Mouse (Mus musculus) layer of hippocampus, postnatal 14 days (tissue): ENCODE results near the gene Kcnip3. TPM values are rescaled to one million over a fixed set of nuclear protein-coding genes. Genes with fewer than 3 reads are reported as not detected.

Source experiments
- DNase-seq, 2 experiments: peaks; one replicate each; pipeline ENCODE4 v3.0.0; 2021 to 2022; ENCODE audit warnings: low spot score in 2 of 2, mixed read lengths in 1 of 2
- total RNA-seq, 2 experiments: library from RNA; stranded (reverse); gene quantifications; 2 replicates each; pipeline ENCODE4 v1.2.3; 2021

Kcnip3 gene
- total RNA-seq, 2 experiments from 2014 or later = 56.0 to 57.3 TPM

DNA sequence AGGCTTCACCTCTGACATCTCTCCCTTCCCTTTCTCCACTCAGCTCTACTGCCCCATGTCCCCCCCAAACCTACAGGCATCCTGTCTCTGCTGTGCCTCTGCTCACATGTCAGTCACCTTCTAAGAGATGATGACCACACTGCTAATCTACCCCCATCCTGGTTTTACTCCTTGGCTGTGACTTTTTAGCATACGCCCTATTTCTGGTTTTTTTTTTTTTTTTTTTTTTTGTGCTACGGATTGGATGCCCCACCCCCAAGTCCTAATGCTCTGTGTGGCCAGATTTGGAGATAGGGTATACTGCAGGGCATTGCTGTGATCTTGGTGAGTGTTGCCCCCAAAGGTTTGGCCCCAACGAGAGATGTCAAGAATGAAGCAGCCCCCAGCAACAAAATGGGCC lies 49.6 kb downstream of the Kcnip3 start:
- DNase-seq = no peak

DNA sequence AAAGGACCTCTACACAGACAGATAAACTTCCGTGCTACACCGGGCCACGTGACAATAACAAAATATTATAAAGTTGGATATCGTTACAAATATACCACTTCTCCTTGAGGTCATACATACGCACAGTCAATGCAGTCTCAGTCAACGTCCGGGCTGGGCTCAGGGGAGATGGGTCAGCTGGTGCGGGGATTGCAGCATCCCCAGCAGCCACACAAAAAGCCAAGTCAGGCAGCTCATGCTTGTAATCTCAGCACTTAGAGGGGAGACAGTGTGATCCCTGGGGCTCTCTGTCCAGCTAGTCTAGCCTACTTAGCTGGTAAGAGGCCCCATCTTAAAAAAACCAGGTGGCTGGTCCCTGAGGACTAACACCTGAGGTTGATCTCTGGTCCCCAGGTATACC lies 50.6 kb downstream of the Kcnip3 start:
- DNase-seq = no peak

DNA sequence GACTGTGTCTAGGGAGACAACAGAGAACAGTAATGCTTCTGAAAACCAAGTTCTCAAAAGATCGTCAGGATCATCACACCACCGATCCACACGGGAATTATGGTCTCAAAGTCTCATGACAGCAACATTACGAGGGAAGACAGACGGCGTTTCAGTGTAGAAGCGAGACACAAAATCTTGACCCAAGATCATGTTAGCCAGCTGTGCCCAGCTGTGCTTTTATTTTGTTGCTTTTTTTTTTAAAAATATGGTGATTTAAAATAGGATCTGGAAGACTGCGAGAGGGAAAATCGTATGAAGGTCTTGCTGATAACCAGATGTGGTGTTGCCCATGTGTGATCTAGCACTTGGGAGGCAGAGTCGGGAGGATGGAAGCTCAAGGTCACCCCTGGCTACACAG lies 51.2 kb downstream of the Kcnip3 start:
- no peak for DNase-seq

DNA sequence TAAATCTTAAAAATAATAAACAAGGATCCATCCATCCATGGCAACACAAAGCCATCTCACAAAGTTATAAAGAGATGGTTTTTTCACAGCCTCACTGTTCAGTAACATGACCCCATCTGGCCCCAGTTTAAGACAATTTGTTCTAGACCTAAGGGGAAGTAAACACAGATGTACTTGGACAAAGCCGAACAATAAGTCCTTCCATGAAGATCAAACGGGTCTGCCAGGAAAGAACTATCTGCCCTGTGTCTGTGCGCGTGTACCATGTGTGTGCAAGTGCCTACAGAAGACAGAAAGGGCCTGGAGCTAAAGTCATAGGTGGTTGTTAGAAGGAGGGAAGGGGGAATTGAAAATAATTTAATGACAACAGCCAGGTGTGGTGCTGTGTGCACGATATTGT lies 51.7 kb downstream of the Kcnip3 start:
- DNase-seq = no peak

DNA sequence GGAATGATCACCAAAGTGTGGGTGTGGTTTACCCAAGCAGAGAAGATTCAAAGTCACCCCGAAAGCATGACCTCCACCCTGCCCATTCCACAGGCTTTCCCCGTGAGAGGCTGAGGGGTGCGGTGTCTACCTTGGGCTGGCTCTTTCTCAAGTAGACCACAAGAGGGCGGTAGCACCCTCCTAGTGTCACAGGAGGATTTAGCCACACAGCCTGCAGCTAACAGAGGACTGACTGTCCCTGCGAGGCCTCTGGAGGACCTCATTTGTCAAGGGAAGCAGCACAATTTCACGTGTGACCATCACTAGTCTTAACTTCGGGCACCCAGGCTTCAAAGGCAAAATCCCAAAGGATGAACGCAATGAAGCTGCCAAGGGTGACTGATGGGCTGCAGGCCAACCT lies 59.6 kb downstream of the Kcnip3 start:
- DNase-seq = peak; percentile 61 to 80

DNA sequence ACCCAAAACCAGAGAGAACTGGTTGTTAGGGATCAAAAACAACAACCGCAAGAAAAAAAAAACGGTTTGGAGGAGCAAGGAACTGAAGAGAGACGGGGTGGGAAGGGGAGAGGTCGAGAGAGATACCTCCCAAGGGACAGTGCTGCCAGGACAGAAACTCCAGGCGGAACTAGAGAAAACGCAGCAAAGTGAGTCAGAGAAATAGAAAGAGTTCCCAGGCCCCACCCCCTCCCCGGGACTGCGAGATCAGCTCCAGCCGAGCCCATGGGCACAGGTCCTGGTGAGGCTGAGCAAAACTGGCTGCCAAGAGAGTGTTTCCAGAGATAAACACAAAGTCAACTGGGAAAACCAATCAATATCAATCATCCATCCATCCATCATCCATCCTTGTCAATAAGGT lies 60.5 kb downstream of the Kcnip3 start:
- DNase-seq = no peak

DNA sequence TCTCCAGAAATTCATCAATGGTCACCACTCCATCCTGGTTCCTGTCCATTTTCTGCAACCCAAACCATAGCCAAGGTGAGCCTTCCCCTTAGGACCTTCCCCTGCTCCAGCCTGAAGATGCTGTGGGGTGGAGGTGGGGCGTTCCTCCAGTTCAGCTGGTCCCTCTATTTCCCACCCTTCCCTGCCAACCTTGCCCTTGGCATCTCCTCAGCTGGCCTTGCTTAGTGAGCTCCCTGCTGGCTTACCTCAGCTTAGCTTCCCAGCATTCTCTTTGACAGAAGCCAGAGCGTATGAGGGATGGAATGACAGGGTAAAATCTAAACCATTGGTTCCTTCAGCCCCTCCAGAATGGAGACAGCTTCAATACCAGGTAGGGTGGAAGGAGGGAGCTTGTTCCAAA lies 62.6 kb downstream of the Kcnip3 start:
- no peak for DNase-seq

DNA sequence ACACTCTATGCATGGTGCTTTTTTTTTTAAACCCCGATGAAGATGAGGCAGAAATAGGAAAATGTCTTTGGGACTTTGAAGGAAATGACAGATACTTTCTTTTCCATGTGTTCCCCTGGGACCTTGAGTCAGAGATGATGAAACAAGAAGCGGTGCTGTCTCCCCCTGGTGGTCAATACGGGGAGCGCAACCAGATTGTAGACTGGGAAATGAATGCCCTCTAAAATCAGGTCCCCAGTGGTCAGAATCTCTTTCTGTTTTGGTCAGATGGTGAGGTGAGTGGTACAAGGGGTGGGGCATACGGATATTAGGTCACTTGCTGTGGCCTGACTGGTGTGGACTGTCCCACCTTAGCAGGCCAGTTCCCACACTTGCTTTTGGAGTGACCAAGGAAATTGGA lies 68.1 kb downstream of the Kcnip3 start:
- peak; percentile 65 to 79 for DNase-seq

DNA sequence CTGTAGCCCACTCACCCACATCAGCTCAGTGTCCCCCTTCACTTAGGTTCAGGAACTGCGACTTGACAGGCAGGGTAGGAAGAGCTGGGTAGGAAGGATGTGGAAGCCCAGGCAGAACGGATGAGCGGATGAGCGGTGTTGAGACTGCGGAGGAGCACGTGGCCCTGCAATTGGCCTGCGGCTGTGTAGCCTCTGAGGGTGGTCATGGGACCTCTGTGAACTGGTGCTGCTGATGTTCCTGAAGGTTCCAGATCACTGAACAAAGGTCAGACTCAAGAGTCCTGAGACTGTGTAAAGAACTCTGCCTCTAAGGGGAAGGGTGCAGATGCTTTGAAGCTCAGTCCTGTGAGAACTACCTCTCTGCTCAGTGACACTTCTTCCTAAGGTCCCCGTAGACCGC lies 68.8 kb downstream of the Kcnip3 start:
- DNase-seq = no peak

DNA sequence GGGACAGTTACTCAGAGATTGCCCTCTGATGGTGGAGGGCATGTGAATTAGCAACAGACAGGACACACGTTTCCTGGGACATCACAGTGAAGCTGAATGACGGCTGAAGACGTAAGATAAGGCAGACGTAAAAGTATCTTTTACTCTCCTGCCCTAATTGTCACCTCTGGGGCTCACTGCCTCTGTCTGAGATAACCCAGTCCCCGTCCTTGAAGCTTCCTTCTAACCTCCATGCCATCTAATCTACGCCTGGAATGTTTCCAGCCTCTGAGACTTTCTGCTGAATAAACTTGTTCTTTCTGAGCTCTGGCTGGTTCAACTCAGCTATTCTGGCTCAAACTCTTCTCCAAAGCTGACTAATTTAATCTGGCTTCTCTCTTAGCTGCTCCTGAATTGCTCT lies 70.1 kb downstream of the Kcnip3 start:
- DNase-seq = no peak

DNA sequence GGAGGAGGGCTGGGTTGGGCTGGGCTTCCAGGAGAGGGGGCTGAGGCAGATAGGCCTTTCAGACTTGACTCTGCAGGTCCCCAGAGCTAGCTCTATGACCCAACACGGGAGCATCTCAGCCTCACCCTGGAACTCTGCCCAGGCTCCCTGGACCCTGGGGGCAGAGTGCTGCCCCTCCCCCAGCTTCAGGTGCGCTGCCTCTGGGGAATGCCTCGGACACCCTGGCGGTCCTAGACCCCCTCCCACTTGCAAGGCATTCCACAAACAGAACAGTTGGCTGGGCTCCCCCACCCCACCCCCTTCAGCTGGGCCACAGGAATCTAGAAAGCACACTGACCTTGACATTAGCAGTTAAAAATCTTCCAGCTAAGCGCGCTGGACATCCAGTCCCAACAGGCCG lies 72.2 kb downstream of the Kcnip3 start:
- DNase-seq = no peak

DNA sequence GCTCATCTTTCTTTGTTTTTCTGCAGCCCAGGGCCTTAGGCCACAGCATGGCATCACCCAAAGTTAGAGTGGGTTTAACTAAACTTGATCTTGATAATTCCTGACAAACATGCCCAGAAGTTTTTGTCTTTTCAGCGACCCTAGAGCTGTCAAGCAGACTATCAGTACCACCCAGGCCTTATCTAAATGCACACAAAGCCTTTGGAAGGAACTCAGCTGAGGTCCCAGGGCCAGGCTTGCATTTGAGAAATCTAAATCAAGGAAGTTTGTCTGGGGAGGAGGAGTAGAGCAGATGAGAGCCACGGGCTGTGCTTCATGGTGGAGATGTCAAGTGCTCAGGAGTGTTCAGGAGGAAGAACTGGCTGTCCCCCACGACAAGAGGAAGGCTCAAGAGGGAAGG lies 75.0 kb downstream of the Kcnip3 start:
- no peak for DNase-seq

DNA sequence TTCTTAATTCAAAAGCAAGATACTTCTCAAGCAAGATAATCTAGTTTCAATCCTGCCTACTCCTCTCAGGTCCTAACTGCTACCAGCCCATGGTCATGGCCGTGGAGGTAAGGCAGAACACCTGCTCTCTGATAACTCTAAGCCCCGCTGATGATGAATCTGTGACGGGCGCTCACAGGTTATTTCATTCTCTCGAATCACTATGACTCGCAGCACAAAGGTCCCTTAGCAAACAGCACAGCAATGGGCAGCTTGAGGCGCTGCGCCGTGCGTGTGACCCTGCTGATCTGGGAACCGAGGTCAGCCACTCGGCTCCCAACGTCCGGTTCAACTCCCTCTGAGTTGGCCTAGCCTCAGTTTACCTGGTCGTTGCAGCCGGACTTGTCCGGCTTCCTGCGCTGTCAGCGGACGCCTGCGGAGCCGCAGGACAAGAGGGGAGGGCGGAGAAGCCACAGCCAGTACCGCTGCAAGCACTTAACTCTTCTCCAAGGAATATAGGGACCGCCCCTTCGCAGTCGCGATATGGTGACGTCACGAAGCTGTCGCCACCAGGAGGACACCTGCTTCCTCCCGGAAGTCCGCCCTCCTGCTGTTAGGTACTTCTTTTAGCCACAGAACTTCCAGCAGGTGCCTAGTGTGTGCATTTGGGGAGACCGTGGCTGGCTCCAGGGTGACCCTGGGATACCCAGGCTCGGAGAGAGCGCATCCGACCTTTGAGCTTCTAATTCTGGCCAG lies 77.7 kb downstream of the Kcnip3 start, which contains the start of gene Fahd2a:
Gene Fahd2a, minus strand, starts transcription at position 511 of the 735 bp plus-strand sequence.
- DNase-seq = peak; percentile 85 to 91

DNA sequence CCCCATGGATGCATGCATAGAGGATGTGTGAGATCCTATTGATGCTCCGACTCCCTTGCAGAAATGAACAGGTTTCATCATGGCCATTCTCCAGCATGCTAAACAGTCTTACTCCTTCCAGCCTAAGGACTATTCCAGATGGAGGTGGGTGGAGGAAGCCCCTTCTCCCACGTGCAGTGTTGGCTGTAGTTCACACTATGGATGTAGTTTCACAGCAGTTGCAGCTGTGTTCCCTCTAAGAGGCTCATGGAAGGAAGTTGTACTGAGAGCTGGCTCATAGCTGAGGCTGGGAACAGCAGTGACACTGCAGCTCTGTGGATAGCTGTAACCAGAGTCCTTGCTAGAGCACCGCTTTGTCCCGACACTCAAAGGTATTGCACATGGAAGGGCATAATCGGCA lies 84.2 kb downstream of the Kcnip3 start:
- no peak for DNase-seq

DNA sequence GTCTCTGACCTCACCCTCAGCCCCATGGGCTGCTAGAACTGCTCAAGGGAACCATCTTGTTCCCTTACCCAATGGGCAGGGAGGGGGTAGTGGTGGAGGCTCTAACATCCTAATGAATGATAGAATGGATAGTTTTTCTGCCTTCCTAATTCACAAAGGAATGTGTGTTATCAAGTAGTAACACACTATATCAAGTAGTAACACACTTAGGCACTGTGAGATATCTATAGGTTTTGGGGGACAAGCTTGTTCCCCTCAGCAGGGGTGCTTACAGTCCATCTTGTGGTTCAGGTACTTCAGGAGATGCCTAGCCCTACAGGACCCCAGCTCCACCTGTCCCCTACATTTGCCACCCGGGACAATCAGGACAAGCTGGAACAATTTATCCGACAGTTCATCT lies 86.3 kb downstream of the Kcnip3 start:
- DNase-seq = no peak

DNA sequence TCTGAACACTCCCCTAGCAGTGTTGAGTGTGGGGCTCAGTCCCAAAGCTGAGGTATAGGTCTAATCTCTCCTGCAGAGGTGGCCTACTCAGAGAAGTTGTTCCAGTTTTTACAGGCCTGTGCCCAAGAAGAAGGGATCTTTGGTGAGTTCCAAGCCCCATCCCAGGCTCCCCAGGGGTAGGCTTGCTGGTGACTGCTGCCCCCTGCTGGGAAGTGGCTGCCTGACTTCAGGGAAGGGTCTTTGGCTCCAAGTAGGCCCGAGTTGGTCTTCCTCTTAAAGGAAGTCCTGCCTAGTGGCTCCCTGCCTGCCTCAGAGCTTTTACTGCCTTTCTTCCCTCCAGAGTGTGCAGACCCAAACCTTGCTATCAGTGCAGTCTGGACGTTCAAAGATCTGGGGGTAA lies 86.8 kb downstream of the Kcnip3 start:
- DNase-seq = no peak

DNA sequence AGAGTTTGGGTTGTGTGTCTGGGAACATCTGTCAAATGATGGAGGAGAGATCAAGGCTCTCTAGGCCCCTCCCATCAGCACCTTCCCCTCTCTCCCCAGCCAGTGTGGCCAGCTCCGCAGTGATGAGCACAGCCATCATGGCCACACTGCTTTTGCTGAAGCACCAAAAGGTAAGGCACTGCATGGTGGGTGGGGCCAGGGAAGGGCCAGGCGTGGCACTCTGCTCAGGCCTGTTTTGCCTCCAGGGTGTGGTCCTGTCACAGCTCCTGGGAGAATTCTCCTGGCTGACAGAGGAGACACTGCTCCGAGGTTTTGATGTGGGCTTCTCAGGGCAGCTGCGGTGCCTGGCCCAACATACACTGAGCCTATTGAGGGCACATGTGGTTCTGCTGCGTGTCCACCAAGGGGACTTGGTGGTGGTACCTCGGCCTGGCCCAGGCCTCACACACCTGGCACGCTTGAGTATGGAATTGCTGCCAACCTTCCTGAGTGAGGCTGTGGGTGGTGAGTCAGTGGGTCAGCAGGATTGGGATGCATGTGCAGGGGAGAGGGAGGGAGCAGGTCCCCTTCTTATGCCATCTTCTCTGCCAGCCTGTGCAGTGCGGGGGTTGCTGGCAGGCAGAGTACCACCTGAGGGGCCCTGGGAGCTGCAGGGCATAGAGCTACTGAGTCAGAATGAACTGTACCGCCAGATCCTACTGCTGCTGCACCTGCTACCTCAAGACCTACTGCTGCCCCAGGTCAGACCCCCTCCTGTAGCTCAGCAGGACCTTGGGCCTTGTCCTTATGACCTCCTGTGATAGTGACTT lies 88.2 kb downstream of the Kcnip3 start:
- DNase-seq = no peak

DNA sequence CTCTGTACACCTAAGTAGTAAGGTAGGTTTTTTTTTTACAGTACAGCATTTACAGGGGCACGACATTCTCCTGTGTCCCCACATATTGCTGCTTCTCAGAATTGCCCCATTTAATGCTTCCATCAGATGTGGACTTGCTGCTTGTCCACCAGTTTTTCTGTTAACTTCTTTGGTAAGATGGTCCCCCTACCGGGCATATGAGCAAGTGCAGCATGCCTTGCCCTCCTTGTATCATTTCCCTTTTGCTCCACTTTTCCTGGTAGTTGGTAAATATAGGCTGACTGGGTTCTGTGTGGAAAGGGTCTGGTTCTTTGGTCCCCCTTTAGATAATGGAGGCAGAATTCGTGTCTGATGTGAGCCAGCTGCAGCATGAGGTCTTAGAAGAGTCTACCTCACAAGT lies 91.7 kb downstream of the Kcnip3 start:
- DNase-seq = peak; percentile 50 to 56

DNA sequence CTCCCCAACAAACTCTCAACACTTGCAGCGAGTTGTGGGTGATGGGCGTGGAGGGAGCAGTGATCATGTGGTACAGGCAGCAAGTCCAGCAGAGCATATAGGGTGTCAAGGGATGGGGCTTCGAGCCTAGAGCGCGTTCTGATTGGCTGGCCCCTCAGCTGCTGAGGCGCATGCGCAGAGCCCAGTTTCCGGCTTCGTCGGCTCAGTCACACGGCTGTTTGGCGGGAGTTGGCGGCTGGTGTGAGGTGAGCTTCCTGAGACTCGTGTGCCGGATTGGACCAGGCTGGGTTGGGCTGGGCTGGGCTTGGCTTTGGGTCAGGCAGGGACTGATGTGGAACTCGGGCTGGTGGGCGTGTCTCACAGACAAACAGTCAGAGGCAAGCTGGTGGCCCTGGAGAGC lies 96.9 kb downstream of the Kcnip3 start, which contains the start of gene Gpat2:
Gene Gpat2, plus strand, starts transcription at position 223 of the 400 bp plus-strand sequence.
- no peak for DNase-seq

DNA sequence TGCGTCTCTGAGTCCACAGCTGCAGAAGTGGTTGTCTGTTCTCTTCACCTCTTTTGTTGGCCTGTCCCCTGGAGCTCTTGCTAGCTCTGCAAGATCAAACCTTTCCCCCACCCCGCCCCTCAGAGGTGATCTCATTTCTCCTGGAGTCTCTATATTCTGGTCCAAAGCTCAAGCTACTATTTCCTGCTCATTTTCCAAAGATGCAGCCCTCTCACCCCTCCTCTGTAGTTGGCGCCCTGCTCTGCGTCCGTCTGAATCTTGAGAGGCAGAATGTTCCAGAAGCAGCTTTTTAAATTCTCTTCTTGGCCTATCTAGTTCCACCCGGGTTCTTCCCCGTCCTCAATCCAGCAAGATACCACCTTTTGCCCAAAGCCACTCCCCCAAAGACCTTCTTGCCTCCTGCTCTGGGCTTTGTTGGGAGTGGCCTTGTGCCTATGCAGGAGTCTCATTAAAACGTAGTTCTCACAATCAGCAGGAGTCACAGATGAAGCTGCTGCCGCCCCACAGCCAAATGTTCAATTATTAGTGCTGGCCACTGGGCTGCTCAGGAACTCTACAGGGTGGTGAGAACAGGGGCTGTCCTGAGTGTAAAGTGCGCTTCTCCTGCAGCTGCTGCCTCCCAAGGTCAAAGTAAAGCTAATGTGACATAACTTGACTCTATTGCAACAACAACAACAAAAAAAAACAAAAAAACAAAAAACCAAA lies 103.5 kb downstream of the Kcnip3 start:
- DNase-seq = no peak

DNA sequence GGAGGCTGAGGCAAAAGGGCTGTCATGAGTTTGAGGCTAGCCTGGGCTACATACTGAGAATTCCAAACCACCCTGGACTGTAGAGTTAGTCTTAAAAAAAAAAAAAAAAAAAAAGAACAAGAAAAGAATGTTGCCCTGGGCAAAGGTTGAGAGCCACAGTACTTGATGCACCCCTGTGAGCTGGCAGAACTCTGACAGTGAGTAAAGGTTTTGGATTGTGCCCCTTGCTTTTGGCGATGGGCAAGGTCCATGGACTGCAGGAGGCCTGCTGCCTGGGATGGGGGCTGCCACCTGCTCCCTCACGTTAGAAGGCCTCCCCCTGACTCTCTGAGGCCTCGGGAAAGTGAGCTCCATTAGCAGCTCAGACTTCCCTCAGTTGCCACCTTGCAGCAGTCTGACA lies 105.2 kb downstream of the Kcnip3 start:
- no peak for DNase-seq

DNA sequence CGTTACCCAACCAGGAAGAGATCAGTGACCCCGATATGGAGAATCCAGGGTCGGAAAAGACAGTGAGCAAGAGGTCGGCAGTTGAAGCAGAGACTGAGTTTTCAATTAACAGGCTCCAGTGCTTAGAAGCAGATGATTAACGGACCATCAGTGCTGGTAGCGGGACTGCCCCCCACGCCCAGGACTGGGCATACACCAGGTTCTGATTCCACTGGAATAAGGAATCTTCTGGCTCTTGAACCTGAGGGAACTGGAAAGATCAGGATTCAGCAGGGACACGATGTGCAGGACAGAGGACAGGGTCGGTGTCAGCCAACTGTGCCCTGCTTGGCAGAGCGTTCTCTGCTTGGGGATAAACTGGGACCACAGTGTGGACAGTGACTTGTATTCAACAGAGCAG lies 106.1 kb downstream of the Kcnip3 start:
- no peak for DNase-seq
